Mouse (Mus musculus) olfactory bulb, adult 2 months (tissue): ENCODE data around the gene Atp8a1. TPM values are rescaled to one million over a fixed set of nuclear protein-coding genes. Genes with fewer than 3 reads are reported as not detected.

Experiments
- H3K27ac ChIP-seq: fragments of 200-500 bp; 2 replicates; pipeline ENCODE4 v1.5.1; 2012; ENCODE audit warnings: low read depth, low read length; ENCODE audit not compliant: insufficient read depth
- H3K4me1 ChIP-seq: fragments of 200-500 bp; 2 replicates; pipeline ENCODE4 v1.6.1; 2012; ENCODE audit warnings: low read length; ENCODE audit not compliant: control insufficient read depth, insufficient read depth
- H3K4me3 ChIP-seq: fragments of 200-500 bp; 2 replicates; pipeline ENCODE4 v1.5.1; 2012; ENCODE audit warnings: mild to moderate bottlenecking, low read depth, low read length, moderate library complexity; ENCODE audit not compliant: insufficient read depth
- CTCF ChIP-seq: fragments of 200-500 bp; IDR thresholded peaks from 2 replicates; pipeline ENCODE4 v1.5.1; 2012; ENCODE audit warnings: low read depth, mild to moderate bottlenecking, low read length, moderate library complexity; ENCODE audit not compliant: insufficient read depth
- POLR2A ChIP-seq: fragments of 200-500 bp; IDR thresholded peaks from 2 replicates; pipeline ENCODE4 v1.6.1; 2012; ENCODE audit warnings: mild to moderate bottlenecking, low read depth, low read length, moderate library complexity; ENCODE audit not compliant: insufficient read depth
- WGBS: fragments of 180-500 bp; shearing (Covaris S2); methylation state at CpG from one replicate; pipeline ENCODE4 v1.1.7; 2018; 5-methylcytosine and 5-hydroxymethylcytosine counted together
- polyA plus RNA-seq: library from polyadenylated mRNA; stranded (reverse); fragments of >200 nt; gene quantifications from 2 replicates; pipeline ENCODE4 v1.2.4, GENCODE M21; 2012; ENCODE audit warnings: low replicate concordance; ENCODE audit not compliant: missing spikeins, insufficient read depth, insufficient read length

Atp8a1 gene
- polyA plus RNA-seq, 1 experiment, result not detected

- TF ChIP-seq CTCF (no peak), POLR2A (no peak)
- WGBS, result 81% methylated on average over 10 of the region's 10 CpGs
Observed at GRCm38 (mm10) chr5:67831293-67832147, 15.7 kb downstream of the Atp8a1 start.

GRCm38 (mm10) chr5:67828356-67828755 lies 18.9 kb downstream of the Atp8a1 start:
- Histone ChIP-seq H3K27ac (no peak overlapping the region), H3K4me1 (peaks cover 3% of the 10 kb centered on the region; the same call in 1 of the 2 replicates), H3K4me3 (no peak overlapping the region)
- 74% methylated on average over 3 of the region's 3 CpGs for WGBS
- TF ChIP-seq POLR2A, result no peak
- no peak for TF ChIP-seq CTCF

More at GRCm38 (mm10) chr5:67831293-67832147, 15.7 kb downstream of the Atp8a1 start:
- H3K4me3 ChIP-seq, result no peak overlapping the region
- no peak overlapping the region for H3K27ac ChIP-seq
- no peaks in the 10 kb centered on the region; the same call in 1 of the 2 replicates for H3K4me1 ChIP-seq

- Histone ChIP-seq H3K4me3 (no peak overlapping the region), H3K4me1 (peaks cover 3% of the 10 kb centered on the region; the same call in 1 of the 2 replicates), H3K27ac (no peak overlapping the region)
- no peak for TF ChIP-seq CTCF
- TF ChIP-seq POLR2A, result no peak
- WGBS, result 92% methylated on average over 3 of the region's 3 CpGs
Observed at GRCm38 (mm10) chr5:67826935-67827334, 20.3 kb downstream of the Atp8a1 start.

GRCm38 (mm10) chr5:67826278-67826677 lies 21.0 kb downstream of the Atp8a1 start:
- 90% methylated on average over 9 of the region's 9 CpGs for WGBS
- Histone ChIP-seq H3K27ac (no peak overlapping the region), H3K4me1 (peaks cover 3% of the 10 kb centered on the region; the same call in 1 of the 2 replicates), H3K4me3 (no peak overlapping the region)
- no peak for TF ChIP-seq CTCF
- TF ChIP-seq POLR2A, result no peak

- no peak overlapping the region for H3K27ac ChIP-seq
- H3K4me1 ChIP-seq, result peaks cover 3% of the 10 kb centered on the region; the same call in 1 of the 2 replicates
- TF ChIP-seq CTCF (no peak), POLR2A (no peak)
- 45% methylated on average over 2 of the region's 2 CpGs for WGBS
- no peak overlapping the region for H3K4me3 ChIP-seq
Observed at GRCm38 (mm10) chr5:67824600-67824999, 22.6 kb downstream of the Atp8a1 start.

GRCm38 (mm10) chr5:67823771-67824170 lies 23.5 kb downstream of the Atp8a1 start:
- H3K4me3 ChIP-seq, result no peak overlapping the region
- H3K4me1 ChIP-seq, result peaks cover 3% of the 10 kb centered on the region; the same call in 1 of the 2 replicates
- no peak for TF ChIP-seq POLR2A
- TF ChIP-seq CTCF, result no peak
- H3K27ac ChIP-seq, result no peak overlapping the region
- WGBS, result 64% methylated on average over 5 of the region's 5 CpGs

GRCm38 (mm10) chr5:67822619-67823018 lies 24.6 kb downstream of the Atp8a1 start:
- H3K27ac ChIP-seq, result no peak overlapping the region

GRCm38 (mm10) chr5:67821987-67822401 lies 25.2 kb downstream of the Atp8a1 start:
- no peak overlapping the region for H3K27ac ChIP-seq

More at GRCm38 (mm10) chr5:67822619-67823018, 24.6 kb downstream of the Atp8a1 start:
- peaks cover 3% of the 10 kb centered on the region; the same call in 1 of the 2 replicates for H3K4me1 ChIP-seq
- no peak for TF ChIP-seq POLR2A
- no peak for TF ChIP-seq CTCF
- no peak overlapping the region for H3K4me3 ChIP-seq
- 82% methylated on average over 6 of the region's 6 CpGs for WGBS

GRCm38 (mm10) chr5:67821185-67821584 lies 26.0 kb downstream of the Atp8a1 start:
- no peak overlapping the region for H3K4me3 ChIP-seq
- peaks cover 3% of the 10 kb centered on the region for H3K4me1 ChIP-seq
- no peak overlapping the region for H3K27ac ChIP-seq
- no peak for TF ChIP-seq POLR2A
- no peak for TF ChIP-seq CTCF
- WGBS, result 91% methylated on average over 2 of the region's 2 CpGs

More at GRCm38 (mm10) chr5:67821987-67822401, 25.2 kb downstream of the Atp8a1 start:
- H3K4me1 ChIP-seq, result peaks cover 3% of the 10 kb centered on the region; the same call in 1 of the 2 replicates
- TF ChIP-seq POLR2A, result no peak
- H3K4me3 ChIP-seq, result no peak overlapping the region
- 79% methylated on average over 8 of the region's 8 CpGs for WGBS
